Mouse (Mus musculus) thymus, adult 2 months (tissue): Measurements from ENCODE around the gene Ust. TPM values are rescaled to one million over a fixed set of nuclear protein-coding genes. Genes with fewer than 3 reads are reported as not detected.

Source experiments
- DNase-seq: peaks from one replicate; pipeline ENCODE4 v3.0.0; 2021
- H3K27ac ChIP-seq: fragments of 200-500 bp; 2 replicates; pipeline ENCODE4 v1.5.1; 2012; ENCODE audit warnings: low read length, control low read depth; ENCODE audit not compliant: control insufficient read depth, insufficient read depth
- H3K27me3 ChIP-seq: fragments of 200-500 bp; 2 replicates; pipeline ENCODE4 v1.6.1; 2012; ENCODE audit warnings: mild to moderate bottlenecking, low read length, moderate library complexity, mixed read lengths; ENCODE audit not compliant: control insufficient read depth, insufficient read depth
- H3K36me3 ChIP-seq: fragments of 200-500 bp; 2 replicates; pipeline ENCODE4 v1.6.1; 2012; ENCODE audit warnings: mild to moderate bottlenecking, low read length, moderate library complexity; ENCODE audit not compliant: control insufficient read depth, insufficient read depth
- H3K4me1 ChIP-seq: fragments of 200-500 bp; replicated peaks from 2 replicates; pipeline ENCODE4 v1.6.1; 2012; ENCODE audit warnings: low read length; ENCODE audit not compliant: control insufficient read depth, insufficient read depth
- H3K4me3 ChIP-seq: fragments of 200-500 bp; 2 replicates; pipeline ENCODE4 v1.5.1; 2012; ENCODE audit warnings: mild to moderate bottlenecking, low read length, control low read depth, moderate library complexity; ENCODE audit not compliant: control insufficient read depth, insufficient read depth
- CTCF ChIP-seq: fragments of 200-500 bp; IDR thresholded peaks from 2 replicates; pipeline ENCODE4 v1.5.1; 2012; ENCODE audit warnings: mild to moderate bottlenecking, control low read depth, low read length, moderate library complexity, borderline replicate concordance; ENCODE audit not compliant: control insufficient read depth, poor library complexity, insufficient read depth; ENCODE audit errors: extremely low read depth
- POLR2A ChIP-seq: fragments of 200-500 bp; IDR thresholded peaks from 2 replicates; pipeline ENCODE4 v1.6.1; 2012; ENCODE audit warnings: mild to moderate bottlenecking, low read length, control low read depth, moderate library complexity; ENCODE audit not compliant: control insufficient read depth, poor library complexity, insufficient read depth; ENCODE audit errors: extremely low read depth
- WGBS: fragments of 180-500 bp; shearing (Covaris S2); methylation state at CpG from one replicate; pipeline ENCODE4 v1.1.7; 2018; 5-methylcytosine and 5-hydroxymethylcytosine counted together
- polyA plus RNA-seq: library from polyadenylated mRNA; depleted of rRNA; stranded (reverse); fragments of >200 nt; gene quantifications from 2 replicates; pipeline ENCODE4 v1.2.3, GENCODE M21; 2012

Ust gene
- polyA plus RNA-seq, 1 experiment, result 2.9 TPM

DNA sequence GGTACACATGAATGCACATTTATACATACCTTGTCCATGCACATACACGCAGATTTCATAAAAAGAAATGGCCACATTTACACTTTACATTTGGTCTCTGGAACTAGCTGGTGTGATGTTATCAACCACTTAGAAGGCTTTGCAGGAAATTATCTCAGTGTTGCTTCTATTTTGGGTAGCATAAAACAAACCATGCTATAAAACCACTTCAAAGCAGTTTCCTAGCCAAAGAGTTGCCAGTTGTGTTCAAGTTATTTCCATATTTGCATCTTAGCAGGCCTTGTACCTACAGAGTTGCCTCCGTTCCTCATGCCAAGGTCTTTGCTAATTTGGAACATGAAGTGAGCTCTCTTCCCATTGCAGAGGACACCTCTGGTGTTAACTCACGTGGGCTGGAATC, 13.0 kb upstream of the Ust start:
- Histone ChIP-seq H3K4me1 (peaks cover 2% of the 10 kb centered on the region; the same call in 1 of the 2 replicates), H3K27ac (no peak overlapping the region), H3K27me3 (no peaks in the 10 kb centered on the region), H3K4me3 (no peak overlapping the region), H3K36me3 (no peaks in the 10 kb centered on the region)
- no peak for DNase-seq
- TF ChIP-seq POLR2A (no peak), CTCF (no peak)
- 12% methylated on average over 3 of the region's 3 CpGs for WGBS

DNA sequence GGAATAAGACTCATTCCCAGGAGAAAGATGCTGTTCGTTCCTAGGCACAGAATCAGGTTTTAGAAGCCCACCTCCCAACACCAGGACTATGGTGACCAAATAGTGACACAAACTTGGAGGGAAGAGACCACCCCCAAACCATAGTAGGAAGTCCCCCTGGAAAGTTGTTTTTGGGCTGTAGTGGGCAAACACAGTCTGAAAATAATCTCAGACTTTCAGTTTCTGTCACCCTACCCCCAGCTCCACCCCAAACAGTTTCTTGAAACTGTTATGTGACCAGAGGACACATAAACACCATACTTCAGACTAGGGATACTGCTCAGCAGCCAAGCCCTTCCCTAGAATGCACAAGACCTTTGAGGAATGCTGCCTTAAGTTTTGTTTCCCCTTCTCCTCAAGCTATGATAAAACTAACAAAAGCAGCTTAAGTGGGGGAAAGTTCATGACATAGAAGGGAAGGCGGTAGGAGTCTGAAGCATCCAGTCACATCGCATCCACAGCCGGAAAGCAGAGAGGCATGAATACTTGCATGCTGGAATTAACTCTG, 12.0 kb upstream of the Ust start:
- no peak overlapping the region for H3K4me3 ChIP-seq
- no peak overlapping the region for H3K27ac ChIP-seq
- DNase-seq, result no peak
- 98% methylated on average over 4 of the region's 4 CpGs for WGBS
- H3K27me3 ChIP-seq, result no peaks in the 10 kb centered on the region
- no peaks in the 10 kb centered on the region for H3K36me3 ChIP-seq
- peaks cover 2% of the 10 kb centered on the region; the same call in 1 of the 2 replicates for H3K4me1 ChIP-seq
- no peak for TF ChIP-seq CTCF
- TF ChIP-seq POLR2A, result no peak

DNA sequence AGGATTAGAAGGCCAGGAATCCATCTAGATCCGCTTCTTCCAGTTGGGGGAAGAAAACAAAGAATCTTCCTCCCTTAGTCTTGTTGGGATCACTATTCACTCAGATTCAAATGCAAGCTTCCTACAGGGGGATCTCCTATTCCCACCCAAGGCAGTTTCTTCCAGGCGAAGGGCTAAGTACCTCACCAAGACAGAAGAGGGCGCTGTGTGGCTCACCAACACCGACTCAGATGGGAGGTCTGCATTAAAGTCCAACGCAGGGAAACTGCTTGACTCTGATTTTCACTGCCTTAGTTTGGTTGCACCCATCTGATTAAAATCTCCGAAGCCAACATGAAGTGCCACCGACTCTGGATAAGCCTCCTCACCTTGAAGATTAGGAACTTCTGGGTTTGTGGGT, 10.5 kb upstream of the Ust start:
- H3K27ac ChIP-seq, result no peak overlapping the region
- no peak overlapping the region for H3K4me3 ChIP-seq
- peaks cover 2% of the 10 kb centered on the region; the same call in 1 of the 2 replicates for H3K4me1 ChIP-seq
- DNase-seq, result no peak
- no peak for TF ChIP-seq POLR2A
- no peaks in the 10 kb centered on the region for H3K36me3 ChIP-seq
- 55% methylated on average over 7 of the region's 7 CpGs for WGBS
- H3K27me3 ChIP-seq, result no peaks in the 10 kb centered on the region

DNA sequence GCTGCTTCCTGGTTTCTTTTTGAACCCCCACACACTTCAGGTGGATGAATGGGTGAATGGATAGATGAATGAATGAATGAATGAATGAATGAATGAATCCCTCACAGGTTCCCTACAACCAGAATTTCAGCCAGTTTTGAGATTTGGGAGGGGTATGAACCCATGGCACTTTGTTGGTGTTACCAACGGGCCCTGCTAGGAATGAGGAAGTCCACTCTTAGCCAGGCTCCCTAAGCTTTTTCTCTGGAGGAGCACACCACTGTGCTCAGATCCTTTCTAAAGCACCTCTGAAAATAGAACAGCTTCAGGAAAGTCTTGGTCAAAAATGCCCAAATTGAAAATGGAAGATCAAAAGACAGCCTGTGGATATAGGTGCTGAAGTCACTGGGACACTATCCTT, 6.7 kb upstream of the Ust start:
- no peaks in the 10 kb centered on the region for H3K4me1 ChIP-seq
- TF ChIP-seq POLR2A (no peak), CTCF (no peak)
- no peaks in the 10 kb centered on the region for H3K36me3 ChIP-seq
- H3K27ac ChIP-seq, result no peak overlapping the region
- H3K27me3 ChIP-seq, result no peaks in the 10 kb centered on the region
- 21% methylated on average over 1 of the region's 1 CpGs for WGBS
- H3K4me3 ChIP-seq, result no peak overlapping the region
- no peak for DNase-seq

DNA sequence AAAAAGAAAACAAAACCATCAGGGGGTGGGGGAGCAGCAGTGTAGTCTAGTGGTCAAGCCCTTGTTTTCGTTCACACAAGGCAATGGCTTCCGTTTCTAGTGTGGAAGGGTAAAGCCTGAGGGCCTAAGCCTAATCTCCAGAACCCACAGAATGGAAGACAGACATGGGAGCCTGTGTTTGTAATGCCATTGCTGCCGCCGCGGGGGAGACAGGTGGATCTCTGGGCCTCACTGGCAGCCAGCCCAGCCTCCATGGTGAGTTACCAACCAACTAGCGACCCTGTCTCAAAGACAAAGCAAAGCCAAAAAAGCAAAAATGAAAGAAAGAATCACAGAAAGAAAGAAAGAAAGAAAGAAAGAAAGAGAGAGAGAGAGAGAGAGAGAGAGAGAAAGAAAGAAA, 2.9 kb upstream of the Ust start:
- WGBS, result 90% methylated on average over 6 of the region's 6 CpGs
- Histone ChIP-seq H3K36me3 (no peaks in the 10 kb centered on the region), H3K27me3 (no peaks in the 10 kb centered on the region), H3K4me1 (peaks cover 14% of the 10 kb centered on the region), H3K4me3 (no peak overlapping the region), H3K27ac (no peak overlapping the region)
- no peak for TF ChIP-seq CTCF
- no peak for TF ChIP-seq POLR2A
- DNase-seq, result no peak

DNA sequence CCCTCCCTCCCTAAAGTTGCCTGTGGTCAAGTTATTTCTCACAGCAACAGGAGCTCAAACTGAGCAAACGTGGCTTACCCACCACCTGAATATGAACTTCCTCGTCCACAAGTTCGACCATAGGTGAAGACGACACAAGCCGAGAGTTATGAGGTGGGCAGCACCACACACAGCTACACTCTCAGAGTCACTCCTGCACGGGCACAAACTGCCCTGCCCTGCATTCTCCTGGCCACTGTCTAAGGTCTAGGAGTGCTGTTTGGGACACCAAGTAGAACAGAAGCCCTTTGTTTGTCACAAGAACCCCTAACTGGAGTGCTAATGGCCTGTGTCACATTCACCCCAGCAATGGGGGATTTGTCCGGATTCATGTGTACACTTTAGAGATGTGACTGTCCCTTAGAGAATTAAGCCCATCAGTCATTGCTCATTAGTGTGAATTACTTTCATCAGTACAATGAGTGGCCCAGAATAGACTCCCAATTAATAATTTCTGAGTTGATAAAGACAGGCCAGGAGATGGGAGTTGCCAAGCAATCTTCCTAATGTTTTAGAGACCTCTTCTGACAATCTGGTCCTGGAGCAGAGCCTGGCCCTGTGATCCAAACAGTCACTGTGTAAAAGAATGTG, 2.3 kb upstream of the Ust start:
- Histone ChIP-seq H3K36me3 (no peaks in the 10 kb centered on the region), H3K27me3 (no peaks in the 10 kb centered on the region), H3K27ac (no peak overlapping the region), H3K4me3 (no peak overlapping the region), H3K4me1 (peaks cover 16% of the 10 kb centered on the region)
- TF ChIP-seq POLR2A (no peak), CTCF (no peak)
- WGBS, result 66% methylated on average over 7 of the region's 7 CpGs
- no peak for DNase-seq

DNA sequence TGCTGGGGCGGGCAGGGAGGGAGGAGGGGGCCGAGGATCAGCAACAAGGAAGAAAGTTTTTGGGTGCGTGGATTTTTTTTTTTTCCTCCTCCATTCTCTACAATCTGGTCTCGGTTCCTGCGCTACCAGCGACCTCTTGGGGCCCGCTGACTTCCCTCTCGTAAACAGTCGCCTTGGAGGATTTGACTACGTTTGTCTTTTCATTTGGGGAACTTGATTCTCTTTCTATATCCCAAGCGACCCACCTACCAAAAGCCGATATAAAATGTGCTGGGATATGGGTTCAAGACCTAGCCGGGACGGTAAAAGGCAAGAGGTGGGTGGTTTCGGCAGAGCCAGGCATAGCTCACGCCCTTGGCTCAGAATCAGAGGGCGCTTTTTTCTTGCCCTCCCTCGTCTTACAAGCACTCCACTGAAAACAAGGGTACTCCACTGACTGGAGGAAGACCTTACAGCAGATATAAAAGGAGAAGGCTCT, 428 bp upstream of the Ust start:
- Histone ChIP-seq H3K27me3 (no peaks in the 10 kb centered on the region), H3K4me1 (peaks cover 17% of the 10 kb centered on the region), H3K36me3 (no peaks in the 10 kb centered on the region), H3K27ac (no peak overlapping the region), H3K4me3 (peak overlapping the region; percentile 44)
- peak; percentile 14 for DNase-seq
- WGBS, result 2% methylated on average over 18 of the region's 18 CpGs
- TF ChIP-seq CTCF (no peak), POLR2A (no peak)
